Mouse (Mus musculus) testis, adult 10 weeks (tissue): ENCODE results near the gene Ppp5c. TPM values are rescaled to one million over a fixed set of nuclear protein-coding genes. Genes with fewer than 3 reads are reported as not detected.

Source experiments
- polyA plus RNA-seq: library from polyadenylated mRNA; stranded (reverse); fragments of 350-450 nt; fragmentation: Illumina TruSeq; extraction: RNeasy Lipid Tissue Mini Kit (QIAGEN cat#74804); gene quantifications from one replicate; pipeline ENCODE4 v1.2.3, GENCODE M21; 2014; ENCODE audit warnings: low read depth, low replicate concordance

Ppp5c gene
- 11.6 TPM for polyA plus RNA-seq

DNA sequence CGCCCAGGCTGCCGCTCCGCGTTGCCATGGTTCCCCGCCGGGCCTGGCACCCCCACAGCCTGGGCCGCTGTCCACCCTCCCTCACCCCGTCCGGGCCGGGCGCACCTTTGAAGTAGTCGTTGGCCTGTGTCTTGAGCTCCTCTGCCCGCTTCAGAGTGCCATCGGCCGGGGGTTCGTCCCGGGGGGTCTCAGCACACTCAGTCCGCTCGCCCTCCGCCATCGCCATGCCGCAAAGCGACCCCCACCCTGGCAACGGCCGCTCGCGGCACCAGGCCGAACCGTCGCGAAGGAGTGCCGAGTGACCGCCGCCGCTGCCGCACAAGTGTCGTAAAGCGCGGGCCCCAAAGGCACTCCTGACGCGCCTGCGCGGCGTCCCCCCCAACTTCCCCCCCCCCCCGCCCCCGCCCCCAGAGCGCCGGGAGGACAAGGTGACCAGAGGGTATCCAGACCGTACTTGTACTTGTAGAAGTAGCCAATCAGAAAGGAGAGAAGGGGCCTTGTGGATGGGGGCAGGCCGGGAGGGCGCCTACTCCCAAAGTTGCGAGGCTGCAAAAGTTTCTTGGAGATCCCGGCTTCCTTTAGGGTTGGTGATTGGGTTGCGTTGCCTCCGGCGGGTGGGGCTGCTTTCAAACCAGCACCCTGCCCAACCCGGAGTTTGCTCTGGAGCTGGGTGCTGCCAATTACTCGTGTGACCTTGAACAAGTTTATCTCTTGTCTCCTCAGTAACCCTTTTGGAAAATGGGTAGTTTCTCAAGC lies at the start of gene Ppp5c:
Ppp5c (minus strand) TSS at position 337 of the 756 bp plus-strand sequence.

DNA sequence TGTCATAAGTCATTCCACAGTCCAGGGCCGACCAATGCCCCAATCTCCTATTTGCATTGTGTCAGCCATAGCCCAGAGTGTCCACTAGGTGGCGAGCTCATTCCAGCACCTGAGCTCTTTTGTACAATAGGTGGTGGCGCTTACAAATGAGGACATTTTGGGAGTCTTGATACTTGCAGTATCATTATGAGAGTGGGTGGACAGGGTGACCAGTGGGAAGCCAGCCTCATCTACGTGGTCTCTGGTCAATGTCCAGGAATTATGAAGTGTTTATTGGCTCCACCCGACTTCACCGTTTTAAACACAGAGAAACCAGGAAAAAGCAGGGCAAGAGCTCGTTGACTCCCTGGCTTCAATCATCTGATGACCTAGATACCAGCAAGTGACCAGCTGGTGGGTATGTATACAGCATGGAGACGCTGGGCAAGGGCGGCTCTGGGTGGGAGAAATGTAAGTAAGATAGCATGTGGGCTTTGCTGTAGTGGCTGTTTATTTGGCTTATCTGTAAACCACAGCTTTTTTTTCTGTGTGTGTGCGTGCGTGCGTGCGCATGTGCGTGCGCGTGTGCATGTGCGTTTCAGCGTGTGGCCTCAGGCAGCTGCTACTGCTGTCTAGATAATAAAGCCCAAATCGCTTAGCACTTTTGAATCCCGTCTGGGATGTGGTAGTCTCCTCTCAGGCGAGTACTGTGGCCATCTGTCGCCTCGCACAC lies 46.3 kb upstream of the Ppp5c start, which contains the start of gene Psg16:
Psg16 (plus strand) TSS at position 137 of the 712 bp plus-strand sequence.

DNA sequence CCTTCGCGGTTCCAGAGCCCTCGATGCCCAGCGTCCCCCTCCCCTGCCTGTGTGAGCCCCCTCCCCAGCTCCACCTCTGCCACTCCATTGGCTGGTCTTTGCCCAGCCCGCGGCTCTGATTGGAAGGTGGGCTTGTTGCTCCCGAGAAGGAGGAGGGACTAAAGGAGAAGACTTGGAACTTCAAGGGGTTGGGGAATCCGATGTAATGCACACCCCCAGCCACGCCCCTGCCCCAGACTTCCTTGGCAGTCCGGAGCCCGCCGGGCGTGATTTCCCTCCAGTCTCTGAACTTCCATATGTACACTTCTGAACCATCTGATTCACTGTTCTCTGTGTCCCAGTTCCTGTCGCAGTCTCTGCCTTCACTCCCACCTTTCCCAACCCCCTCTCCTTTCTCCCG lies 34.7 kb upstream of the Ppp5c start, which contains the start of gene Hif3a:
Hif3a (minus strand) TSS at position 39 of the 400 bp plus-strand sequence.

DNA sequence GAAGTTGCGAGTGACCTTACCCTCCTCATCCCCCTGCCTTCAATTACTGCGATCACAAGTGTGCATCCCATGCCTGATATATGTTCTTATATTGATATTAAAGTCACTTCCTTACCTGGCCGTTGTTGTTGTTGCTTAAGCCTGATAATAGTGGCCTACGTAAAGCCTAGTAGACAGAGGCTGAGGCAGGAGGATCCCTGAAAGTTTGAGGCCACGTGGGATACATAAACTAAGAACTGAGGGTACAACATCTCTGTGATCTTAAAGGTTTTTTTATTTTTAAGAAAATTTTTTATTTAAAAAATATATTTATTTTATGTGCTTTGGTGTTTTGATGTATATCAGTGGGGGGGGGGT lies 35.3 kb downstream of the Ppp5c start, which contains the start of gene Ccdc8:
Ccdc8 (plus strand) TSS at position 258 of the 357 bp plus-strand sequence.

DNA sequence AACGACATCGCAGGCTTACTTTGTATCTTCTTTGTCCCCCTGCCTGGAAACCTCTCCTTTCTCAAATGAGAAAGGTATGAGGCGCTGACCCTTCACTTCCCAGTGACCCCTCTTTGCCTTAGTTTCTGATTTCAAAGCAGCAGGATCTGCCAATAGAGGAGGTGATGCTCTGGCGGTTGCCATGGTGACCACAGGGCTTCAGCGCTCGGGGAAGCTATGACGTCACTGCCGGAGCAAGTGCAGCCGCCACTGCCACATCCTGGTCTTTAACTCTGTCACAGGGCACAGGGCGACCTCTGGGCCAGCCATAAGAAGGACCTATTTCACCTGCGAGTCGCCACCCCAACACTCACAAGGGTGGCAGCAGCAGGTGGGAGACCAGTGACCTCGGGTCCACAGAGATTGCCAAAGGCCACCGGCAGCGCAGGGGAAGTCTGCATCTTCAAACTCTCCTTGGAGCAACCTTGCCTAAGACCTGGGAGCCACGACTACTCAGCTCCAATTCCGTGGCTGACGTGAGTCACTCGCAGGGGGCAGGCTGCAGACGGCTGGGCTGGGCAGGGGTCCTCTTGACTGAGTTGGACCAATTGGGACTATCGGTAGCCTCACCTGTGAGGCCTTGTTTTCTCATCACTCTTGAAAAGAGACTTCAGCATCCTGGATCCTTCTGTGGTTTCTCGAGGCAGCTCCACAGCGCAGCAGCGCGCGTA lies 44.7 kb downstream of the Ppp5c start, which contains the start of gene Gm42372:
Gm42372 (plus strand) TSS at position 228 of the 710 bp plus-strand sequence.

DNA sequence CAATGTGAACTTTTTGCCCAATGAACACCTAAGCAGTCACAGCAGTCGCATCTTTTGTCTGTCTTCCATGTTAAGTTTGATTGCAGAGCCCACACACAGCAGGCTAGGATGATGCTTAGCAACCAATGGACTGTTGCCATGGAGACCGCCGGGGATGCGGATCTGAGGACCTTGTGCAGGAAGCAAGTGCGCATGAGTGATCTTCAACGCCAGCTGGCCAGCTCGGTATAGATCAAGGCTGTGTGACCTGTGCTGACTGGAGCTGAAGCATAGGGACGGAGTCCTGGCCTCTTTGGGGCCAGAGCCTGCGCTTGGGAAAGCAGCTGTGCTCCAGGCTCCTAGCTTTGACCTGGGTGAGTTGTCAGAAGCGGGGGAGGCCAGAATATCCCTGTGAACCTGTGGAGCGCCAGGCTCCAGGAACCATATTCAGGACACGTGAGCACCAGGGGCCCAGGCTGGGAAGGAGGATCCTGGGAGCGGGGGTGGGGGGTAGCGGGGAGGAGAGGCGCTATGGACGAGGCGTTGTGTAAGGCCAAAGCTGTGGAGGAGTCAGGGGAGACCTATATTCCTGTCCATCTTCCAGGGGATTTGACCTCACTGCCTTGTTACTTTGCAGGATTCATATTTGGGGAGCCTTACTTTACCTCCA lies 68.1 kb downstream of the Ppp5c start, which contains the start of gene Pnmal1:
Pnmal1 (plus strand) TSS at position 141 of the 649 bp plus-strand sequence.

Other genes starting within 250 kb of the Ppp5c start
- 3.7 TPM for gene Slc1a5, start 246.6 kb downstream of the Ppp5c start, polyA plus RNA-seq
- 47.0 TPM for gene Strn4, start 212.0 kb downstream of the Ppp5c start, polyA plus RNA-seq
- gene Fkrp, start 211.2 kb downstream of the Ppp5c start, polyA plus RNA-seq, result 1.6 TPM
- gene Prkd2, start 185.0 kb downstream of the Ppp5c start, polyA plus RNA-seq, result 0.29 TPM
- gene Dact3, start 152.6 kb downstream of the Ppp5c start, polyA plus RNA-seq, result 2.9 TPM
- 0.85 TPM for gene Gng8, start 136.1 kb downstream of the Ppp5c start, polyA plus RNA-seq
- gene Ptgir, start 121.4 kb downstream of the Ppp5c start, polyA plus RNA-seq, result not detected
- 125 TPM for gene Calm3, start 103.8 kb downstream of the Ppp5c start, polyA plus RNA-seq
- gene Pnmal2, start 83.2 kb downstream of the Ppp5c start, polyA plus RNA-seq, result 10.4 TPM
- gene Pnmal1, start 68.2 kb downstream of the Ppp5c start, polyA plus RNA-seq, result 8.2 TPM
- gene Gm42372, start 44.8 kb downstream of the Ppp5c start, polyA plus RNA-seq, result 2.9 TPM
- gene Ccdc8, start 35.2 kb downstream of the Ppp5c start, polyA plus RNA-seq, result 0.48 TPM
- gene Hif3a, start 34.5 kb upstream of the Ppp5c start, polyA plus RNA-seq, result 2.0 TPM
- 0.27 TPM for gene Psg16, start 46.1 kb upstream of the Ppp5c start, polyA plus RNA-seq
- 1.1 TPM for gene Ceacam3, start 122.4 kb upstream of the Ppp5c start, polyA plus RNA-seq
- gene Psg29, start 175.6 kb upstream of the Ppp5c start, polyA plus RNA-seq, result 0.04 TPM